Mouse (Mus musculus) forebrain, embryonic 16.5 days (tissue): ENCODE data around the gene Notch2. TPM values are rescaled to one million over a fixed set of nuclear protein-coding genes. Genes with fewer than 3 reads are reported as not detected.

ENCODE experiments used
- ATAC-seq: fragments of 200-750 bp; cut with Nextera tagmentation; 2 replicates; pipeline ENCODE4 v1.8.0; 2017; ENCODE audit warnings: mild to moderate bottlenecking, moderate library complexity
- H3K27ac ChIP-seq: fragments of 300-500 bp; sonication (generic); 2 replicates; pipeline ENCODE4 v1.5.1; 2014; ENCODE audit warnings: low read length, control low read depth
- H3K27me3 ChIP-seq: fragments of 300-500 bp; sonication (generic); replicated peaks from 2 replicates; pipeline ENCODE4 v1.6.1; 2014; ENCODE audit warnings: low read length; ENCODE audit not compliant: control insufficient read depth, insufficient read depth
- H3K36me3 ChIP-seq: fragments of 300-500 bp; sonication (generic); 2 replicates; pipeline ENCODE4 v1.6.1; 2014; ENCODE audit not compliant: control insufficient read depth, insufficient read depth
- H3K4me1 ChIP-seq: fragments of 300-500 bp; sonication (generic); replicated peaks from 2 replicates; pipeline ENCODE4 v1.6.1; 2014; ENCODE audit warnings: low read length; ENCODE audit not compliant: control insufficient read depth, insufficient read depth
- H3K4me2 ChIP-seq: fragments of 300-500 bp; sonication (generic); 2 replicates; pipeline ENCODE4 v1.6.1; 2014; ENCODE audit warnings: mild to moderate bottlenecking, low read length, control low read depth
- H3K4me3 ChIP-seq: fragments of 300-500 bp; sonication (generic); replicated peaks from 2 replicates; pipeline ENCODE4 v1.5.1; 2014; ENCODE audit warnings: mild to moderate bottlenecking, low read length, control low read depth
- H3K9ac ChIP-seq: fragments of 300-500 bp; sonication (generic); replicated peaks from 2 replicates; pipeline ENCODE4 v1.6.1; 2014; ENCODE audit warnings: low read depth, low read length, control low read depth
- H3K9me3 ChIP-seq: fragments of 300-500 bp; sonication (generic); 2 replicates; pipeline ENCODE4 v1.6.1; 2016; ENCODE audit warnings: low read length; ENCODE audit not compliant: control insufficient read depth
- WGBS: fragments of 180-500 bp; shearing (Covaris S2); extraction: QIAGEN DNeasy Blood & Tissue Kit; methylation state at CpG from one replicate; pipeline ENCODE4 v1.1.7; 2014; 5-methylcytosine and 5-hydroxymethylcytosine counted together
- polyA plus RNA-seq: library from polyadenylated mRNA; unstranded; fragments of >200 nt; fragmentation: Nextera tagmentation; extraction: Ambion mirVana; gene quantifications from 2 replicates; pipeline ENCODE4 v1.2.1, GENCODE M21; 2015

Notch2 gene
- polyA plus RNA-seq, 1 experiment from 2014 or later, result 14.6 TPM

GRCm38 (mm10) chr3:98185163-98185714, 171.9 kb downstream of the Notch2 start:
- ATAC-seq, result peak; percentile 26; the same call in 1 of the 2 replicates
- H3K9me3 ChIP-seq, result peaks cover 5% of the 10 kb centered on the region; the same call in 1 of the 2 replicates
- peaks cover 3% of the 10 kb centered on the region; the same call in 1 of the 2 replicates for H3K4me1 ChIP-seq
- WGBS, result 51% methylated on average over 10 of the region's 10 CpGs
- no peak overlapping the region for H3K9ac ChIP-seq
- H3K27me3 ChIP-seq, result no peaks in the 10 kb centered on the region
- H3K27ac ChIP-seq, result no peak overlapping the region
- H3K4me2 ChIP-seq, result no peak overlapping the region
- H3K36me3 ChIP-seq, result no peaks in the 10 kb centered on the region
- H3K4me3 ChIP-seq, result no peak overlapping the region

DNA sequence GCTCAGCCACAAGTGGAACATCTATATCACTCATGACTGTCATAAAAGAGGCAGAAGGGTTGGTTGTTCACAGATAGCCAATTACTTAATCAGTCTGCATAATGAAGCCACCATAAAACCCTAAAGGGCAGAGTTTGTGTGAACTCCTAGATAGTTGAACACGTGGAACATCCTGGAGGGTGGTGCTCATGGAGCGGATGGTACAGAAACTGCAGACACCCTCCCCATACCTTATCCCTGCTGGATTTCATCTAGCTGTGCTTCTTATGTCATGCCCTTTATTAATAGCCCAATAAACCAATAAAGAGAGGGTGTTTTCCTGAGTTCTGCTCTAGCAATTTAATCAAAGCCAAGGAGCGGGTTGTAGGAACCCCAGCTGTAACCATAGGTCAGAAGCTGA, 174.4 kb downstream of the Notch2 start:
- Histone ChIP-seq H3K9ac (no peak overlapping the region), H3K9me3 (0 out of 2 replicates have a peak, but pooled peaks cover 2% of the 10 kb centered on the region), H3K27ac (no peak overlapping the region), H3K4me2 (no peak overlapping the region), H3K4me3 (no peak overlapping the region), H3K27me3 (no peaks in the 10 kb centered on the region), H3K36me3 (no peaks in the 10 kb centered on the region), H3K4me1 (peaks cover 3% of the 10 kb centered on the region; the same call in 1 of the 2 replicates)
- no peak for ATAC-seq
- WGBS, result 93% methylated on average over 3 of the region's 3 CpGs

GRCm38 (mm10) chr3:98197711-98198532, 184.6 kb downstream of the Notch2 start:
- Histone ChIP-seq H3K4me1 (no peaks in the 10 kb centered on the region; the same call in 1 of the 2 replicates), H3K27me3 (no peaks in the 10 kb centered on the region), H3K27ac (no peak overlapping the region), H3K36me3 (no peaks in the 10 kb centered on the region), H3K4me2 (no peak overlapping the region), H3K4me3 (no peak overlapping the region), H3K9ac (no peak overlapping the region), H3K9me3 (no peaks in the 10 kb centered on the region)
- ATAC-seq, result no peak
- 10% methylated on average over 9 of the region's 9 CpGs for WGBS

- Histone ChIP-seq H3K4me3 (no peak overlapping the region), H3K9me3 (no peaks in the 10 kb centered on the region), H3K36me3 (no peaks in the 10 kb centered on the region), H3K4me2 (no peak overlapping the region), H3K27ac (no peak overlapping the region), H3K9ac (no peak overlapping the region), H3K4me1 (no peaks in the 10 kb centered on the region), H3K27me3 (no peaks in the 10 kb centered on the region)
- ATAC-seq, result no peak
- WGBS, result 80% methylated on average over 5 of the region's 5 CpGs
Observed at GRCm38 (mm10) chr3:98199747-98200146, 186.4 kb downstream of the Notch2 start.

Other genes with a start within 250 kb of the Notch2 start
- gene Pde4dip, start 124.8 kb upstream of the Notch2 start, polyA plus RNA-seq, result 82.1 and 83.9 TPM in 2 replicates
- 108 and 110 TPM in 2 replicates for gene Sec22b, start 112.3 kb upstream of the Notch2 start, polyA plus RNA-seq
- not detected in 2 replicates for gene Adam30, start 147.1 kb downstream of the Notch2 start, polyA plus RNA-seq
- gene Reg4, start 208.6 kb downstream of the Notch2 start, polyA plus RNA-seq, result not detected in 2 replicates